Mouse (Mus musculus): Measurements from ENCODE around the gene Dph5. TPM values are rescaled to one million over a fixed set of nuclear protein-coding genes. Genes with fewer than 3 reads are reported as not detected.

The Dph5 gene
- polyA plus RNA-seq, 1 experiment from 2014 or later, result 24.2 TPM

DNA sequence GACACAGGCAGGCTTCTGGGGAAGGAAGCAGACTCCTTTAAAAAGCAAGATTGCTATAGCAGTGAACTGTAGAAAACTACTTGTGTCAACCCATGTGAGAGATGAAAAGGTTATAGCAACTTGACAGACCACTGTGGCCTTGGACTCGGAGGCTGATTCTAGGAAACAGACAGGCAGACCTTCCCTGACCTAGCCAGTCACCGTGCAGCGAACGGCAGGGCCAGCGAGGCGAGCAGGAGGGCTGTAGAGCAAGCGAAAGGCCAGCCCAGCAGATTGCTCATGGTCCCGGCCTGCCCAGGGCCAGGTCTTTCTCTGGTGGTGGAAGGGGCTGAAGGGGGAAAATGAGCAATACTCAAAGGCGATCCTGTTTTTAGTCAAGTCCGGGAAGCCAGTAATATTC is 50.2 kb downstream of the Dph5 start:
- Histone ChIP-seq H3K4me3 (replicated peaks; ENCODE audit: low read depth, low read length) (no peak overlapping the region), H3K9me3 (ENCODE audit: control insufficient read depth, low read length) (no peaks in the 10 kb centered on the region), H3K4me2 (ENCODE audit: low read length) (no peak overlapping the region), H3K36me3 (ENCODE audit: control insufficient read depth, insufficient read depth, low read length) (peaks cover 24% of the 10 kb centered on the region), H3K4me1 (ENCODE audit: control insufficient read depth, insufficient read depth, low read length) (no peaks in the 10 kb centered on the region), H3K27ac (replicated peaks; ENCODE audit: low read depth, low read length) (no peak overlapping the region), H3K27me3 (ENCODE audit: control insufficient read depth, insufficient read depth, low read length) (no peaks in the 10 kb centered on the region), H3K9ac (replicated peaks; ENCODE audit: low read length) (no peak overlapping the region)
- DNase-seq (no peak), ATAC-seq (ENCODE audit: low FRiP score, low TSS enrichment) (no peak)
- 91% methylated on average over 10 of the region's 10 CpGs for WGBS

GRCm38 (mm10) chr3:115940510-115940909 is 52.9 kb downstream of the Dph5 start:
- no peak overlapping the region for H3K9ac ChIP-seq (replicated peaks; ENCODE audit: low read length)
- H3K4me2 ChIP-seq (ENCODE audit: low read length), result no peak overlapping the region
- no peak overlapping the region for H3K27ac ChIP-seq (replicated peaks; ENCODE audit: low read depth, low read length)
- WGBS, result 90% methylated on average over 4 of the region's 4 CpGs
- no peak for ATAC-seq (ENCODE audit: low FRiP score, low TSS enrichment)
- no peak for DNase-seq
- H3K4me1 ChIP-seq (ENCODE audit: control insufficient read depth, insufficient read depth, low read length), result no peaks in the 10 kb centered on the region
- no peaks in the 10 kb centered on the region for H3K27me3 ChIP-seq (ENCODE audit: control insufficient read depth, insufficient read depth, low read length)
- H3K4me3 ChIP-seq (replicated peaks; ENCODE audit: low read depth, low read length), result no peak overlapping the region
- H3K9me3 ChIP-seq (ENCODE audit: control insufficient read depth, low read length), result no peaks in the 10 kb centered on the region
- peaks cover 40% of the 10 kb centered on the region for H3K36me3 ChIP-seq (ENCODE audit: control insufficient read depth, insufficient read depth, low read length)

GRCm38 (mm10) chr3:115941464-115941863 is 53.8 kb downstream of the Dph5 start:
- H3K4me2 ChIP-seq (ENCODE audit: low read length), result no peak overlapping the region
- H3K27ac ChIP-seq (replicated peaks; ENCODE audit: low read depth, low read length), result no peak overlapping the region
- no peaks in the 10 kb centered on the region for H3K27me3 ChIP-seq (ENCODE audit: control insufficient read depth, insufficient read depth, low read length)
- H3K9me3 ChIP-seq (ENCODE audit: control insufficient read depth, low read length), result no peaks in the 10 kb centered on the region
- no peak overlapping the region for H3K9ac ChIP-seq (replicated peaks; ENCODE audit: low read length)
- no peaks in the 10 kb centered on the region for H3K4me1 ChIP-seq (ENCODE audit: control insufficient read depth, insufficient read depth, low read length)
- peaks cover 46% of the 10 kb centered on the region for H3K36me3 ChIP-seq (ENCODE audit: control insufficient read depth, insufficient read depth, low read length)
- ATAC-seq (ENCODE audit: low FRiP score, low TSS enrichment) (no peak), DNase-seq (no peak)
- no peak overlapping the region for H3K4me3 ChIP-seq (replicated peaks; ENCODE audit: low read depth, low read length)
- WGBS, result 95% methylated on average over 8 of the region's 8 CpGs

- Histone ChIP-seq H3K4me2 (ENCODE audit: low read length) (no peak overlapping the region), H3K36me3 (ENCODE audit: control insufficient read depth, insufficient read depth, low read length) (peaks cover 53% of the 10 kb centered on the region), H3K4me3 (replicated peaks; ENCODE audit: low read depth, low read length) (no peak overlapping the region), H3K4me1 (ENCODE audit: control insufficient read depth, insufficient read depth, low read length) (no peaks in the 10 kb centered on the region), H3K9me3 (ENCODE audit: control insufficient read depth, low read length) (no peaks in the 10 kb centered on the region), H3K27ac (replicated peaks; ENCODE audit: low read depth, low read length) (no peak overlapping the region), H3K9ac (replicated peaks; ENCODE audit: low read length) (no peak overlapping the region), H3K27me3 (ENCODE audit: control insufficient read depth, insufficient read depth, low read length) (no peaks in the 10 kb centered on the region)
- WGBS, result 94% methylated on average over 6 of the region's 6 CpGs
- ATAC-seq (ENCODE audit: low FRiP score, low TSS enrichment) (no peak), DNase-seq (no peak)
Observed at GRCm38 (mm10) chr3:115944376-115944775, 56.7 kb downstream of the Dph5 start.

GRCm38 (mm10) chr3:115946272-115946671 is 58.6 kb downstream of the Dph5 start:
- WGBS, result 95% methylated on average over 8 of the region's 8 CpGs
- H3K27me3 ChIP-seq (ENCODE audit: control insufficient read depth, insufficient read depth, low read length), result no peaks in the 10 kb centered on the region
- no peak overlapping the region for H3K4me2 ChIP-seq (ENCODE audit: low read length)
- DNase-seq (no peak), ATAC-seq (ENCODE audit: low FRiP score, low TSS enrichment) (no peak)
- no peak overlapping the region for H3K9ac ChIP-seq (replicated peaks; ENCODE audit: low read length)
- H3K36me3 ChIP-seq (ENCODE audit: control insufficient read depth, insufficient read depth, low read length), result peaks cover 55% of the 10 kb centered on the region
- no peak overlapping the region for H3K27ac ChIP-seq (replicated peaks; ENCODE audit: low read depth, low read length)
- H3K9me3 ChIP-seq (ENCODE audit: control insufficient read depth, low read length), result no peaks in the 10 kb centered on the region
- no peaks in the 10 kb centered on the region for H3K4me1 ChIP-seq (ENCODE audit: control insufficient read depth, insufficient read depth, low read length)
- no peak overlapping the region for H3K4me3 ChIP-seq (replicated peaks; ENCODE audit: low read depth, low read length)

DNA sequence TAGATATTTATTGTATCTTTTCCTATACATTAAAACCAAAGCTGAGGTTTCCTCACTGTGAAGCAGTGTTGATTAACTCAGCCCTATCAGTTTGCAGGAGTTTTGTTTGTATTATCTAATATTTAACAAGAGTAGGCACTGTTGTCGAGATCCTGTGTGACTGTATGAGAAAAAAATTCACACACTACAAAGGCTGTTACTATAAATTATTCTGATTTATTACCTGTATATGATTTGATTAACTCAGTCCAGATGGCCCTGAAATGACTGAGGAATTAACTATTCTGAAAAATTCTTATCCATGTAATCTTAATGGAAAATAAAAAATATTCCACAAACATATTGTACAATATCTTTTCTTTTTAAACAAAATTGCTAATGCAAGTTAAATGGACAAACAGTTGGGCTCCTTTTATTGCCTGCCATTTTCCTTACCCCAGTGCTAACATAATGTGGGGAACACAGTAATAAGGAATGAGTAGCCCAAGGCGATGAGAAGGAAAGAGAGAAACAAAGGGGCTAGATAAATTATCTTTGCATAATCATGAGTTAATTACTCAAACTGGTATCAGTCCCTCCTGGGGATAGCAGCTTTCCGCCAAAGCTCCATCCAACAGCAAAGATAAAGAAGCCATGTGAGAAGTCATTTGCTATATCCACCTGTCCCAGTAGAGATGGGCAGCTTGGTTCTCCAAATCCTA is 61.7 kb downstream of the Dph5 start:
- H3K9me3 ChIP-seq (ENCODE audit: control insufficient read depth, low read length), result no peaks in the 10 kb centered on the region
- peak overlapping the region; percentile 41; the same call in 1 of the 2 replicates for H3K27ac ChIP-seq (replicated peaks; ENCODE audit: low read depth, low read length)
- H3K4me2 ChIP-seq (ENCODE audit: low read length), result no peak overlapping the region
- H3K4me1 ChIP-seq (ENCODE audit: control insufficient read depth, insufficient read depth, low read length), result no peaks in the 10 kb centered on the region
- no peaks in the 10 kb centered on the region for H3K27me3 ChIP-seq (ENCODE audit: control insufficient read depth, insufficient read depth, low read length)
- WGBS, result 54% methylated on average over 3 of the region's 3 CpGs
- no peak overlapping the region for H3K4me3 ChIP-seq (replicated peaks; ENCODE audit: low read depth, low read length)
- no peak overlapping the region for H3K9ac ChIP-seq (replicated peaks; ENCODE audit: low read length)
- H3K36me3 ChIP-seq (ENCODE audit: control insufficient read depth, insufficient read depth, low read length), result peaks cover 53% of the 10 kb centered on the region
- peak; percentile 66 for DNase-seq
- peak; percentile 73 for ATAC-seq (ENCODE audit: low FRiP score, low TSS enrichment)

DNA sequence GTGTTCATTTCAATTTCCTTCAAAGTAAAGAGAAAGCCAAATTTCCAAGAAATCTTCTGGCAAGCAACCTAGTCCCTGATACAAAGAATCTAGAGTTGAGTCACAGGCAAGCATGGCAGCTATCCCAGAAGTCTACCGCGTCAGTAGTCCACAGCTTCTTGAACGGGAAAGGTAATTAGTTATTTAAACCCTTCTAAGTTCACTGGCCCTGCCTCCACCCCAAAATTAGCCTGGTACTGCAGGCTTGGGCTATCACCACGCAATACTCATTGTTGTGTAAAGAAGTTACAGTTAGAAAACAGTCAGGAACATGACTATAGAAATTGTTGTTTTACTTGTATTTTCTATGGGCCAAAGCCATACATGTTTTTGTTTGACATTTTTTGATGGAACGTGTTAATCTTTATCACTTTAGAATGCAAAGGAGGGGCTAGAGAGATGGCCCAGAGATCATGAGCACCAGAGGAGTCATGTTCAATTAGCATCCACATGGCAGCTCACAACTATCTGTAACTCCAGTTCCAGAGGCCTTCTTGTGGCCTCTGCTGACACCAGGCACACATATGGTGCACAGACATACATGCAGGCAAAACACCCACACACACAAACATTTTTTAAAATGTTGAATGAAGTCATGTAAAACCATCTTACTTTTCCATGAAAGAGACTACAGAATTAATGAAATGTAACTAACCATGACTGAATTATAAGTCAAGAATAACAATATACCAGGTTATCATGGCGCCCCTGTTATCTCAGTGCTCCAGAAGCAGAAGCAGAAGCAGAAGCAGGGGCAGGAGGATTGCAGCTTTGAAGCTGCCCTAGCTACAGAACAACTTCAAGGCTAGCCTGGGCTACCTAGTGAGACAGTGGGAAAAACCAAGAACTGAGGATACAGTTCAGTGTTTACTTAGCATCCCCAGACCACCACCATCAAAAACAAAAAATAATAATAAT is 62.6 kb downstream of the Dph5 start:
- whole genome bisulfite sequencing, result 81% methylated on average over 6 of the region's 6 CpGs
- H3K36me3 ChIP-seq (ENCODE audit: control insufficient read depth, insufficient read depth, low read length), result peaks cover 51% of the 10 kb centered on the region
- H3K9me3 ChIP-seq (ENCODE audit: control insufficient read depth, low read length), result no peaks in the 10 kb centered on the region
- ATAC-seq (ENCODE audit: low FRiP score, low TSS enrichment), result no peak; the same call in 1 of the 2 replicates
- no peak overlapping the region for H3K4me2 ChIP-seq (ENCODE audit: low read length)
- no peaks in the 10 kb centered on the region for H3K4me1 ChIP-seq (ENCODE audit: control insufficient read depth, insufficient read depth, low read length)
- no peaks in the 10 kb centered on the region for H3K27me3 ChIP-seq (ENCODE audit: control insufficient read depth, insufficient read depth, low read length)
- H3K27ac ChIP-seq (replicated peaks; ENCODE audit: low read depth, low read length), result peak overlapping the region; percentile 41; the same call in 1 of the 2 replicates
- DNase-seq, result no peak
- no peak overlapping the region for H3K9ac ChIP-seq (replicated peaks; ENCODE audit: low read length)
- no peak overlapping the region for H3K4me3 ChIP-seq (replicated peaks; ENCODE audit: low read depth, low read length)

GRCm38 (mm10) chr3:115951221-115951620 is 63.6 kb downstream of the Dph5 start:
- Histone ChIP-seq H3K9ac (replicated peaks; ENCODE audit: low read length) (no peak overlapping the region), H3K4me3 (replicated peaks; ENCODE audit: low read depth, low read length) (no peak overlapping the region), H3K27me3 (ENCODE audit: control insufficient read depth, insufficient read depth, low read length) (no peaks in the 10 kb centered on the region), H3K36me3 (ENCODE audit: control insufficient read depth, insufficient read depth, low read length) (peaks cover 54% of the 10 kb centered on the region), H3K27ac (replicated peaks; ENCODE audit: low read depth, low read length) (no peak overlapping the region), H3K4me1 (ENCODE audit: control insufficient read depth, insufficient read depth, low read length) (no peaks in the 10 kb centered on the region), H3K9me3 (ENCODE audit: control insufficient read depth, low read length) (no peaks in the 10 kb centered on the region), H3K4me2 (ENCODE audit: low read length) (no peak overlapping the region)
- DNase-seq (no peak), ATAC-seq (ENCODE audit: low FRiP score, low TSS enrichment) (no peak)
- WGBS, result 50% methylated on average over 3 of the region's 3 CpGs
